Mouse (Mus musculus) heart, adult 2 months (tissue): Measurements from ENCODE around the gene D130043K22Rik. TPM values are rescaled to one million over a fixed set of nuclear protein-coding genes. Genes with fewer than 3 reads are reported as not detected.
"Not testable (repeated sequence)": the region's sequence is repeated elsewhere in the genome, so short reads cannot be mapped to it uniquely, and the experiment has no call there.

Experiments
- DNase-seq, 2 experiments: peaks; one replicate each; pipeline ENCODE4 v3.0.0; 2021
- H3K27ac ChIP-seq: fragments of 200-600 bp; 2 replicates; pipeline ENCODE4 v1.8.1; 2022
- H3K27me3 ChIP-seq: fragments of 200-500 bp; 2 replicates; pipeline ENCODE4 v1.6.1; 2012; ENCODE audit warnings: mild to moderate bottlenecking, low read length, inconsistent platforms, mixed read lengths; ENCODE audit not compliant: control insufficient read depth, insufficient read depth
- H3K36me3 ChIP-seq: fragments of 200-500 bp; 2 replicates; pipeline ENCODE4 v1.6.1; 2012; ENCODE audit warnings: low read length, inconsistent platforms; ENCODE audit not compliant: control insufficient read depth, insufficient read depth
- H3K4me1 ChIP-seq: fragments of 200-500 bp; 2 replicates; pipeline ENCODE4 v1.6.1; 2011; ENCODE audit warnings: low read length; ENCODE audit not compliant: control insufficient read depth, insufficient read depth
- H3K4me3 ChIP-seq: fragments of 200-600 bp; 2 replicates; pipeline ENCODE4 v1.8.1; 2022
- H3K79me2 ChIP-seq: fragments of 200-500 bp; replicated peaks from 2 replicates; pipeline ENCODE4 v1.6.1; 2012; ENCODE audit warnings: mild to moderate bottlenecking, inconsistent platforms, low read length, moderate library complexity, mixed read lengths; ENCODE audit not compliant: control insufficient read depth, insufficient read depth
- H3K9ac ChIP-seq: fragments of 200-500 bp; 2 replicates; pipeline ENCODE4 v1.6.1; 2012; ENCODE audit warnings: low read depth, mild to moderate bottlenecking, control low read depth, inconsistent platforms, low read length, mixed read lengths
- CTCF ChIP-seq: fragments of 200-600 bp; IDR thresholded peaks from 2 replicates; pipeline ENCODE4 v1.8.1; 2022; ENCODE audit warnings: antibody characterized with exemption, mild to moderate bottlenecking, moderate library complexity
- EP300 ChIP-seq: fragments of 200-500 bp; IDR thresholded peaks from 2 replicates; pipeline ENCODE4 v1.6.1; 2011; ENCODE audit warnings: low read depth, low read length, control low read depth; ENCODE audit not compliant: insufficient read depth
- POLR2A ChIP-seq: fragments of 200-500 bp; IDR thresholded peaks from 2 replicates; pipeline ENCODE4 v1.6.1; 2011; ENCODE audit warnings: mild to moderate bottlenecking, low read depth, low read length, control low read depth; ENCODE audit not compliant: insufficient read depth
- WGBS: fragments of 180-500 bp; shearing (Covaris S2); methylation state at CpG from one replicate; pipeline ENCODE4 v1.1.7; 2018; 5-methylcytosine and 5-hydroxymethylcytosine counted together
- intact Hi-C: fragments of 180-260 bp; cut with DNase I; formaldehyde crosslinking; loops from one replicate; pipeline ENCODE4 v1.15.1; 2025
- polyA plus RNA-seq: library from polyadenylated mRNA; depleted of rRNA; stranded (reverse); fragments of >200 nt; gene quantifications from 2 replicates; pipeline ENCODE4 v1.2.3, GENCODE M21; 2012
- total RNA-seq, 2 experiments: library from RNA; stranded (reverse); gene quantifications; 2 replicates each; pipeline ENCODE4 v1.2.3; 2021

D130043K22Rik gene
- total and polyA plus RNA-seq, 3 experiments: 0.04 to 0.05 TPM; not detected in 1

DNA sequence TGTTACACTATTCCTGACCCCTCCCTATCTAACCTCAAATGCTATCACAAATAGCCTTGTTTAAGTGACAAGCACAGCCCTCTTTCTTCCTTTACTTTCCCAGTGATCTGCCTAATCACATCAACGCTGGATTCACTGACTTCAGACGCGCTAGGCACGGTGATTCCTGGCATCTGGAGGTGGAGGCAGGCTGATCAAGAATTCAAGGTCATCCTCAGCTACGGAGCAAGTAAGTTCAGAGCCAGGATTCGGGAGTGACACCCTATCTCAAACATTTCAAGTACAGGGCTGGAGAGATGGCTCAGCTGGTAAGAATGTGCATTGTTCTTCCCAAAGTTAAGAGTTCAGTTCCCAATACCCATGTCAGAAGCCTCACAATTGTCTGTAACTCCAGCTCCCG lies 18.8 kb upstream of the D130043K22Rik start:
- 53% methylated on average over 7 of the region's 7 CpGs for WGBS
- intact Hi-C loops: no loop called here
- H3K4me3 ChIP-seq: no peak overlapping the region
- DNase-seq: no peak
- H3K27ac ChIP-seq: peak overlapping the region; percentile 55
- no peaks in the 10 kb centered on the region for H3K79me2 ChIP-seq
- no peaks in the 10 kb centered on the region for H3K27me3 ChIP-seq
- peaks cover 5% of the 10 kb centered on the region; the same call in 1 of the 2 replicates for H3K36me3 ChIP-seq
- no peak overlapping the region for H3K9ac ChIP-seq
- TF ChIP-seq EP300 (no peak), POLR2A (no peak), CTCF (no peak)
- H3K4me1 ChIP-seq: peaks cover 6% of the 10 kb centered on the region

DNA sequence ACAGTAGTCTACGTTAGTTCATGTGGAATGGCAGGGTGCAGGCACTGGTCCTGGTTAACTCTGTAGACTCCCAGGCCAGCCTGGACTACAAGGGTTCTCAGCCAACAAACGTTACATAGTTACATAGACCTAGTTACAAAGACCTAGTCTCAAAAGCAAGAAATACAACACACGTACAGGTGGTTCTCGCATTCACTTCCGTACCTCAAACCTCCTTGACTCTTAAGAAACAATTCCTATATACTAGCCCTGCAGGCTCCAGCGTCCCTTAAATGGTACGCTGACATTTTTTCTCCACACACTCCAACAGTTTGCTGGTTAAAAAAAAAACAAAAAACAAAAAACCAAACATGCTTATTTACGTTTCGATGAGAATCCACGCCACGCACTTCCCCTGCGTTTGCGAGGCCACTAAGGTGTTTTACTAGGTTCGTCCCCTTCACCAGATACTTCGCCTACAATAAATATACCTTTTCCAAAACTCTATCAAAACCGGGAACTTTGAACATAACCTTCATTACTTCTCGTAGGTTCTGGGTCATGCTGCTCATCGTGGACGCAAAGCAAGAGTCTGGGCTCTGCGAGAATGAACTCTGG lies 14.1 kb upstream of the D130043K22Rik start:
- peak overlapping the region; percentile 93 for H3K4me3 ChIP-seq
- H3K79me2 ChIP-seq: 0 out of 2 replicates have a peak, but pooled peaks cover 2% of the 10 kb centered on the region
- H3K27ac ChIP-seq: peak overlapping the region; percentile 92
- intact Hi-C loops: loop anchor here (1.0 to 2.0 kb wide), 2 partner anchors 30 to 70 kb away; partner anchors contain the start of genes BC005537 and Gmnn
- WGBS: 1% methylated on average over 20 of the region's 20 CpGs
- peak overlapping the region; percentile 73 for H3K9ac ChIP-seq
- no peaks in the 10 kb centered on the region for H3K27me3 ChIP-seq
- TF ChIP-seq EP300 (no peak), POLR2A (no peak), CTCF (no peak)
- H3K36me3 ChIP-seq: peaks cover 8% of the 10 kb centered on the region
- H3K4me1 ChIP-seq: peaks cover 8% of the 10 kb centered on the region
- DNase-seq: no peak

GRCm38 (mm10) chr13:24831353-24832130 lies 13.4 kb upstream of the D130043K22Rik start, which contains the start of the genes Acot13 and Tdp2:
TSS of gene Acot13 (minus strand) at chr13:24831540.
TSS of gene Tdp2 (plus strand) at chr13:24831679.
- peak within 1 kb of the TSS; percentile 87 for H3K9ac ChIP-seq
- H3K27ac ChIP-seq: peak within 1 kb of the TSS; percentile 92
- peak; percentile 91 to 95 for DNase-seq
- 0 out of 2 replicates have a peak, but pooled peaks cover 2% of the 10 kb centered on the region for H3K79me2 ChIP-seq
- H3K36me3 ChIP-seq: peaks cover 8% of the 10 kb centered on the region
- H3K4me3 ChIP-seq: peak within 1 kb of the TSS; percentile 93
- H3K27me3 ChIP-seq: no peaks in the 10 kb centered on the region
- intact Hi-C loops: loop anchor here (1.0 to 2.0 kb wide), 2 partner anchors 30 to 71 kb away; partner anchors contain the start of genes BC005537 and Gmnn
- whole genome bisulfite sequencing: under 1% methylated on average over 90 of the region's 90 CpGs
- TF ChIP-seq CTCF (no peak), EP300 (peak; percentile 59; the same call in 1 of the 2 replicates), POLR2A (peak; percentile 94)
- peaks cover 7% of the 10 kb centered on the region for H3K4me1 ChIP-seq

- Histone ChIP-seq H3K27me3 (no peaks in the 10 kb centered on the region), H3K4me3 (peak overlapping the region; percentile 93), H3K4me1 (peaks cover 7% of the 10 kb centered on the region), H3K27ac (peak overlapping the region; percentile 89), H3K36me3 (peaks cover 8% of the 10 kb centered on the region), H3K9ac (peak overlapping the region; percentile 87), H3K79me2 (peaks cover 3% of the 10 kb centered on the region)
- intact Hi-C loops: no loop called here
- no peak for TF ChIP-seq POLR2A
- TF ChIP-seq CTCF: no peak
- no peak for TF ChIP-seq EP300
- DNase-seq: no peak
- 2% methylated on average over 21 of the region's 21 CpGs for WGBS
These were observed 12.7 kb upstream of the D130043K22Rik start for GRCm38 (mm10) chr13:24832131-24832810.

- TF ChIP-seq POLR2A (no peak), CTCF (no peak), EP300 (no peak)
- Histone ChIP-seq H3K4me3 (peak overlapping the region; percentile 93; the same call in 1 of the 2 replicates), H3K27ac (no peak overlapping the region), H3K9ac (0 out of 2 replicates have a peak overlapping the region, but pooled peaks have one; percentile 9), H3K36me3 (peaks cover 8% of the 10 kb centered on the region), H3K4me1 (peaks cover 7% of the 10 kb centered on the region), H3K79me2 (peaks cover 4% of the 10 kb centered on the region), H3K27me3 (no peaks in the 10 kb centered on the region)
- DNase-seq: no peak
- 20% methylated on average over 2 of the region's 2 CpGs for whole genome bisulfite sequencing
- intact Hi-C loops: no loop called here
These were observed 12.2 kb upstream of the D130043K22Rik start for GRCm38 (mm10) chr13:24832811-24833155.

DNA sequence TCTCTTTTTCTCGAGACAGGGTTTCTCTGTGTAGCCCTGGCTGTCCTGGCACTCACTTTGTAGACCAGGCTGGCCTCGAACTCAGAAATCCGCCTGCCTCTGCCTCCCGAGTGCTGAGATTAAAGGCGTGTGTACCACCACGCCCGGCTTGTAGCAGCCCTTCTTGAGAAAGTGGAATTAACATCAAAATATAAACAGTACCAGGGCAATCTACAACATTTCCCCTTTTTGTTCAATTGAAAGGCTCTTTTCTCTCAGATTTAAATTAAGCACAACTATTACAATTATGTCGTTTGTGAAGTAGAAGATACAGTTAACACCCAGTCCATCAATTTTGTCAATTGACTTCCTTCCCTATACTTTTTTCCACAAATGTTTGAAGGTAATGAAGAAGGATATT lies 7.2 kb upstream of the D130043K22Rik start:
- H3K4me3 ChIP-seq, H3K36me3 ChIP-seq, H3K9ac ChIP-seq, H3K27me3 ChIP-seq, H3K27ac ChIP-seq, intact Hi-C loops, DNase-seq, H3K4me1 ChIP-seq, H3K79me2 ChIP-seq: not testable (repeated sequence)
- WGBS: 88% methylated on average over 8 of the region's 8 CpGs
